Mouse (Mus musculus) ovary, postnatal 36 days (tissue): ENCODE measurements at regions not wholly inside any gene's neighbourhood (a gene's known extent, or its start where the extent isn't known, plus 50 kb on each side); places are given as distances from the start of the nearest gene placed in this dataset.

Source experiments
- DNase-seq: peaks from one replicate; pipeline ENCODE4 v3.0.0; 2022; ENCODE audit warnings: low spot score, mixed read lengths

- DNase-seq, result no peak
Measured at GRCm38 (mm10) chr9:52241577-52241976, 73.2 kb upstream of the Zc3h12c start.

GRCm38 (mm10) chr9:52240585-52241320 is 72.4 kb upstream of the Zc3h12c start:
- DNase-seq, result no peak

- DNase-seq, result no peak
Measured at GRCm38 (mm10) chr9:52234775-52235174, 66.4 kb upstream of the Zc3h12c start.

GRCm38 (mm10) chr9:52229589-52229988 is 61.2 kb upstream of the Zc3h12c start:
- DNase-seq, result no peak

DNA sequence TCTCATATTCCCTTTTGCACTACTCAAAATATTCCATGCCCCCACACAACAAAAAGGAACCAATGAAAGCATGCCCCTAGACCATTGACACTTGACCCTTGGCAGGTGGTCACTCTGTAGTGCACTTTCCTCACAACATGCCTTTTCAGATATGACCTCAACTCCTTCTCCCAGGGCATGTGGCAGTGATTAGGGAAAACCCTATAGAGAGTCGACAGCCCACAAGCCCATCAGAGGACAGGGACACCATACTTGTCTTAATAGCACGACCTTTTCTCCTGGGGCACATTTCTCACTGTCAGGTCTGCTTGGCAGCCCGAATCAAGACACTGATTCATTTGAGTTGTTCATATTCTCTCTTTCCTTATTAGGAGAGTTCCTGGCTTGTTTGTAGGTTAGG is 57.3 kb upstream of the Zc3h12c start:
- DNase-seq, result no peak

DNA sequence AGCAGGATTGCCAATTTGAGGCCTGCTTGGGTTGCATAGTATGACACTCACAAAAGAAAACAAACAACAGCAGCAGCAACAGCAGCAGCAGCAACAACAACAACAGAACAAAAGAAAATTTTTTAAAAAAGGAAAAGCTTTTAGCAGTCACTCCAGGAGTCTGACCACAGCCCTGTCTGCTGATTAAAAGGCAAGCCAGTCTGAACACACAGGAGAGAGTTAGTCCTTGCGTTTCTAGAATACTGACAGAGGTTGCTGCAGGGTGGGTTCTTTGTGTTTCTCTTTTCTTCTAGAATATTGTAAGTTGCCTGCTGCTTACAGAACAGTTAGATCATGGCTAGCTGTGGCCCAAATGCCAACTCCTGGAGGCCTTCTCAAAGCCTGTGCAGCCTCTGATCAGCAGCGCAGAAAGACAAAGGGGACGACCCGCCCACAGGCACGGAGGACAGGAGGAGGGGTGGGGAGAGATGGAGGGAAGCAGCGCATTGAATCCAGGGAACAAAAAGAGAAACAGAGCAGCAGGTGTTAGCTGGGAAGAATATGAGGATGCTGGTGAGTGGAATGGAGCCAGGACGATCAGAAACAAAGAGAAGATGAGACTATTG is 55.2 kb upstream of the Zc3h12c start:
- no peak for DNase-seq
